Mouse (Mus musculus) lung, postnatal 14 days (tissue): Measurements from ENCODE around the gene Il1rapl1.

Experiments used
- DNase-seq: peaks from one replicate; pipeline ENCODE4 v3.0.0; 2021

Gene Il1rapl1

DNA sequence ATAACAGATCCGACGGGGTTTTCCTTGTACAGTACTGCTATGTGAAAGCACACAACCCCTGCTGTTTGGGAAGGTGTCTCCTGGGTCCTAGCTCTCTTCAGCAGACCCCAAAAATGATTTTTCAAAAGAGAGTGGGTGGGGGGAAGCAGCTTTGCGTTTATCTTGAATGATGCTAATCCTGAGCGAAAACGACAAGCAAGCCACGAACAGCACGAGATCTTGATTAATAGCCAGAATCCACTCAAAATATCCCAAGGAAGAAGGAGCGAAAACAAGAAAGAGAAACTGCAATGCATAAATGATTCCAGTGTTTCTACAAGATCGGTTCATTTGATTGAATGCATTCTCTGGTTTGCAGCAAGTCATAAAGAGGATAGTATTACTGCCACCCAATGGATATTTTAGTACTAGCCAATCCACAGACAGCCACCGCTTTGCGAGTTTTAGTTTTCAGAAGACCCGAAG lies at the start of gene Il1rapl1:
Gene Il1rapl1, minus strand, starts transcription at position 37 of the 465 bp plus-strand sequence.
- no peak for DNase-seq

DNA sequence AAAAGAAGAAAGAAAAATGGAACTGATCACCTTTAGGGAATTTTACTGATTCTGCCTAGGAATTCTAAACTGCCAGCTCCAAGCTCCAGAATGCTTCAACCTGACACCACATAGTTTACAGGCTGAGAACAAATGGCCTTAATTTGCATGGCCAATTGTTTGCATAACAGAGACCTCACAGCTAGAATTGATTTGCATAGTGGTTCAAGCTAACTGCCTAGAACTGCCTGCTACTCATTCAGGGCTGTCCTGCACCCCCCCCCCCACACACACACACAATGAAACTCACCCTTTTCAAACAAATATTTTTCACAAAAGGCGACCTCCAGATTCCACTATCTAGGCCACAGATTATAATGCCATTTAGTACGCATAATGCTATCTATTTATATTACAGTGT lies 42.6 kb upstream of the Il1rapl1 start:
- no peak for DNase-seq

GRCm38 (mm10) chrX:88125612-88126011 lies 10.2 kb upstream of the Il1rapl1 start:
- DNase-seq = no peak

GRCm38 (mm10) chrX:88120070-88120469 lies 4.6 kb upstream of the Il1rapl1 start:
- no peak for DNase-seq

DNA sequence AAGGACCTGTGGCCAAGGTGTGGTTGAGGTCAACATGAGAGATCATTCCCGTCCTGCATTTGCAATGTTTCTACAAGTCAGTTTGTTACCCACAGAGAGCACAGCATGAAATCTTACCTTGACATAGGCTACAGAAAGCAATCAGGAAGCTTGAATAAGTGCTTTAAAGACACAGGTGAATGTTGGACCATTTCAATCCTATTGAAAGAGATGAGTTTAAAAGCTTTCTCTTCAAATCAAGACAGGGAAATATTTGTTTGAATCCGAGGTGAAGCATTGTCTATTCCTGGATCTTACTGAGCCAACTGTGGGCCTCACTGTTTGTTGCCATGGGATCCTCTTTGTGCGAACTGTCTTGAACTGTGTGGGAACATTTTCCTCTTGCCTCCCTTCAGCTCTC lies 2.4 kb upstream of the Il1rapl1 start:
- DNase-seq = no peak

- DNase-seq = no peak
These were observed 881 bp upstream of the Il1rapl1 start for GRCm38 (mm10) chrX:88116326-88116725.

DNA sequence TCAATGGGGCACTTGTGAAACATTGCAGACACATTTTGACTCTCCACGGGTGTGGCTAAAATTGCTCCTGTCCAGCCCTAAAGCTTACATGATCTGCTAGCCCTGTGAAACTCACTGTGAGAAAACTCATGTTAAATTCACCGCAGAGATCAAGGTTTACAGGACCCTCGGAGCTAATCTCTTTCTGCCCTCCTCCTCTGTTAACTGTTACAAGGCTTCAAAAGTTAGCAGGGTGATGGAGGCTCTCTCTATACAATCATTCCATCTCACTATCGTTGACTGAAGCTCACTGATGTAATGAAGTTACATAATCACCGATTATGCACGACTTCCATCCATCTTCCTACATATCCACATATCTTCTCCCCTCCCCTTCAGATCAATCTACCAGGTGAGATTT lies 1.9 kb downstream of the Il1rapl1 start:
- DNase-seq = no peak

DNA sequence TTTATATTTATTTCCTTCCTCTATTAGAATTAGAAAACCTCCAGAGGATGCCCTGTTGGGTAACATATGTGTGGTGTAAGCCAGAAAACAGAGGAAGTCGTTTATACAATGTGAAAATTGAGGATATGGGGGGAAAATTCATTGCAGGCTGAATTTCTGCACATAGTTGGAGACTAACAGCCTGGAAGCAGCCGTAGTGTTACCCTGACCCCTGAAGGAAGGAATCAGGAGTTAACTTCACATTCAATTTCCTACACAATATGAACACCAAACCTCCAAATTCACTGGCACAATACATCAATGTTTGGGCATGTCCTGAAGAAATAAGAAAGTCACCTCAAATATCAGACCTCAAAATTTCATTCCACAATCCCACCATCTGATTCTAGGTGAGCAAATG lies 3.2 kb downstream of the Il1rapl1 start:
- no peak for DNase-seq

GRCm38 (mm10) chrX:88109733-88110132 lies 5.7 kb downstream of the Il1rapl1 start:
- no peak for DNase-seq

- no peak for DNase-seq
These were observed 21.4 kb downstream of the Il1rapl1 start for GRCm38 (mm10) chrX:88093936-88094569.

DNA sequence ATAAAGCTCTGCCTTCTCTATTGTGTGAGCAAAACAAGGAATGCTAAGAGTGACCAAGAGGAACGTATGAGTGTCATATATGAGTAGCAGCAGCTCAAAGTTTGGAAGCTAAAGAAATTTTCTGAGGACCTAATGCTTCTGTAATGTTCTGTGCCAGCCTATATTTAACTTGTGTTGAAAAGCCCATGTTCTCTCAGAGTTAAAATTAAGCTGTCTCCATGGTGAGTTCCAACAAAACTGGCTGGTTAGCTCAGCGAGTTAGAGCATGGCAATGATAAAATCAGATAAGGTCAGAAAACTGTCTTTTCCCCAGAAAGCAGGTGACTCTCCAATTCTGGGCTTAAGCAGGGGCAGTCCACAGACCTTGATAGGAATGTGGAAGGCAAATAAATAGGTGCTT lies 25.6 kb downstream of the Il1rapl1 start:
- DNase-seq = no peak

GRCm38 (mm10) chrX:88072741-88073419 lies 42.6 kb downstream of the Il1rapl1 start:
- DNase-seq = no peak

GRCm38 (mm10) chrX:88070368-88070767 lies 45.1 kb downstream of the Il1rapl1 start:
- DNase-seq = no peak

- DNase-seq = no peak
These were observed 71.9 kb downstream of the Il1rapl1 start for GRCm38 (mm10) chrX:88043556-88043955.

- no peak for DNase-seq
These were observed 76.5 kb downstream of the Il1rapl1 start for GRCm38 (mm10) chrX:88038984-88039383.

- DNase-seq = no peak
These were observed 218.3 kb downstream of the Il1rapl1 start for GRCm38 (mm10) chrX:87897172-87897571.

DNA sequence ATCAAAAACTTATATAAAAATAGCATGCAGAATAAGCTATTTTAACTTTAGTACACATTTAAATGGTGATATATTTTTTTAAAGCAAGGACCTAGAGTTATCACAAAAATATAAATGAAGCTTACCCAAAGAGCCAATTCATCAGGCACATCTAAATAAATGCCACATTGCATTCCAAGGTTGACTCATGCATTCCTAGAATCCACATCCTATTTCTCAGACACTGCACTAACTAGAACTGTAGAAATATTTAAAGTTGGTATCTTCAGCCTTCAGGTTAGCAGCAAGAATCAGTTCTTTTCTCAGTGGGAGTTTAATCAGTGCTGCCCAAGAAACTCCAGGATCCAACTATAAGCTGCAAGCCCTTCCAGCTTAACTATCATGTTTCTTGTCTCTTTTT lies 223.5 kb downstream of the Il1rapl1 start:
- no peak for DNase-seq

DNA sequence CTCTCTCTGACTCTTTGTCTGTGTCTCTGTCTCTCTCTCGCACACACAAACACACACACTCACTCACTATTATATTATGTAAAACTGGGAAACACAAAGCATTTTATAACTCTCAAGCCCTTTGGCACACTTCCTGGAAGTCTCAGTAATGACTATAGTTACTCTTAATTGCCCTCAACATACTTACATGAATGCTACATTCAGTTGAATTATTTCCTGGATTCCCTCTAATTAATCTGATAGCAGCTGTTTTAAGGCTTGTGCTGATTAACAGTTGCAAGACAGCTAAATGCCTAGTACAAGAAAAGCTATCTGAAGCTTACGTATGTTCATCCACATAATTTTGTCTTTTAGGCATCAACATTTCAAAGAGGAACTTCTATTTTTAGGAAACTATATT lies 261.3 kb downstream of the Il1rapl1 start:
- DNase-seq = no peak

DNA sequence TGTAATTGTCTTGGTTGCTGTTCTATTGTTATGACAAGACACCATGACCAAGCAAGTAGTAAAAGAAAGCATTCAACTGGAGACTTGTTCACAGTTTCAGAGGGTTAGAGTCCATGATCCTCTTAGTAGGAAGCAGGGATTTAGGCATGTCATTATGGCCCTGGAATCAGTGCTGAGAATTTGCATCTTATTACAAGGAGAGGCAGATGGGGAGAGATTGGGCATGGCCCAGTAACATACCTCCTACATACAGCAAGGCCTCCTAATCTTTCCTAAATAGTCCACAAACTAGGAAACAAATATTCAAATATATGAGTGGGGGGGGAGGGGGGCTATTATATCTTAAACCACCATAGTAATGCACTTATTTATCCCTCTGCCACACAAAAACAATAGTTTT lies 301.6 kb downstream of the Il1rapl1 start:
- DNase-seq = no peak

- DNase-seq = no peak
These were observed 307.7 kb downstream of the Il1rapl1 start for GRCm38 (mm10) chrX:87807717-87808116.

DNA sequence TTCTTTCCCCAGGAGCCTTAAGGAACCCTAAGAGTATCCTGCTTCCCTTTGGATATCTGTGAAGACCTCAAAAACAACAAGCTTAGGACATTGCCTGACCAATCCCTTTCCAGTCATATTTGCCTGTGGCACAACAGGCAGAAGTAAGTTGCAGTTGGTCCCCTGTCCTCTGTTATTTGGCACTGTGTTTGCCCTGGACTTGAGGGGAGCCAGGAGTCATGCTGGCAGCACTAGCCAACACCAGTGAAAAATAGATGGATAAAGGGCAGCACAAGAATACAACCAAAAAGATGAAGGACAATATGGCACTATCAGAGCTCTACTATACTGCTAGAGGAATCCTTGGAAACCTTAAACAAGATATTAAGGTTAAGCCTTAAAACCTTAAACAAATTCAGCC lies 322.4 kb downstream of the Il1rapl1 start:
- no peak for DNase-seq

- DNase-seq = no peak
These were observed 404.9 kb downstream of the Il1rapl1 start for GRCm38 (mm10) chrX:87710589-87710988.

DNA sequence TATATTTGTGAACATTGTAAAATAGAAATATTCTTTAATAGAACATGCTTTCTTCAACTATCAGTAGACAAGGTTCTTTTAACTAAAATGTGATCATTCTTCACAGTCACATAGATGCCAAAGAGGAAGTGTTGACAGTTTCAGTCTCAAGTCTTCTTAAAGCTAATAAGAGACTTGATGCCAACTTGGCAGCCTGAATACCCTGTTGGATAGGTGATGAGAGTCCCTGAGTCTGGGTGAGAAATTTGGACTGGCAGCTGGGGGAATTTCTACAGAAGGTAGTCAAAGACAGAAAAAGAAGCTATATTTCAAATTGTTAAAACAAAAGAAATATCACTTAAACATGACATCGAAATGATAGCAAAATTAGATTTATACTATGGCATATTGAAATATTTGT lies 451.6 kb downstream of the Il1rapl1 start:
- DNase-seq = no peak

- DNase-seq = no peak
These were observed 459.8 kb downstream of the Il1rapl1 start for GRCm38 (mm10) chrX:87655644-87656043.

DNA sequence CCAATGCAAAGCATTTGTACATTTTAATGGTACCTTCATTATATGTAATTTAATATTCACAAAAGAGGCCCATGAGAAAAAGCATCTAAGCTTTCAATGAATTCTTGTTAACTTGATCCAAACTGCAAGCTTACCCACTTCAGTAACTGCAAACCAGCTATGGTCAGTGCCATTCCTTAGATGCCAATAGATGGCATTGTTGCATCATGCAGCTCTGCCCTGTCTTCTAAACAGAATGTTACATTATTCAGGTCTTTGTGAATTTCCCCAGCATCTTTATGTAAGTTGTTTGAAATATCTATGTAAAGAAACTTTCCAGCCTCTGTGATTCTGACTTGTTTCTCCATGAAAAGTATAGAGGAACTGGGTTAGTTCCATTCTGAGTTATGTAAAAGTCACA lies 514.5 kb downstream of the Il1rapl1 start:
- DNase-seq = no peak
